In the genomic region with DNA sequence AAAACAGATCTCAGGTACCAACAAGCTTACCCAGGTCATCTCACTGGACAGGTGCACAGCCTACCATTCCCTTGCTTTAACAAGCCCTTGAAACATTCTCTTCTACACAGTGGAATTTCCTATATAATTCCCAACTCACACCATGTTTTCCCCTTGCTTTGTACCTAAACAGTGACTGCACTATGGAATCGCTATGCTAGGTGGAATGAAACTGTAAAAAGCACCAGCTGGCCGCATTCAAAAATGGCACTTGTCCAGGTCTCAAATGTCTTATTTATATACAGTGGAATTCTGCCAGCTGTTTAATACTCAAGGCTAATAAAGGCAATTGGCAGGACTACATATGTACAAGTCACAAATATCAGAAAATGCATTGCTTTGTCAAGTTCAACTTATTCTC, we compare ENCODE assay signal across 17 mouse cellular contexts.
DNase-seq lines count a peak whose midpoint lies in the region; ATAC-seq and TF ChIP-seq lines count a peak whose summit lies in the region.
"Had no signal": no experiment of that assay in that cellular context is flagged by ENCODE, and none has a peak within 500 bp of the region (broad histone marks: within the 10 kb centered on the region; RNA-seq: fewer than 3 reads in every experiment).

No protein-coding gene starts in this region.

- H3K4me3 ChIP-seq in heart, embryonic 16.5 days (ENCODE audit: low read length), result no peak overlapping the region
- no peak overlapping the region for H3K4me3 ChIP-seq in heart, embryonic 11.5 days (ENCODE audit: low read depth, low read length)
- H3K4me3 ChIP-seq in lung, embryonic 14.5 days (ENCODE audit: low read depth, low read length), result no peak overlapping the region
- H3K4me3 ChIP-seq in lung, adult 2 months (replicated peaks; ENCODE audit: extremely low read depth, low read depth, low read length), result no peak overlapping the region
- H3K4me3 ChIP-seq: embryonic facial prominence, embryonic 13.5 days; liver, embryonic 13.5 days; midbrain, embryonic 10.5 days had no signal

- 41% methylated on average over 2 of the region's 2 CpGs for WGBS in heart, embryonic 16.5 days
- WGBS in heart, embryonic 11.5 days (ENCODE audit: insufficient replicate concordance), result 76% methylated on average over 2 of the region's 2 CpGs
- 41% methylated on average over 2 of the region's 2 CpGs for WGBS in lung, embryonic 14.5 days
- WGBS in lung, adult 2 months, result 43% methylated on average over 2 of the region's 2 CpGs

- no peaks in the 10 kb centered on the region for H3K27me3 ChIP-seq in heart, embryonic 16.5 days (ENCODE audit: control insufficient read depth, insufficient read depth, low read length)
- H3K27me3 ChIP-seq in heart, embryonic 11.5 days (ENCODE audit: control insufficient read depth, insufficient read depth, low read length), result no peaks in the 10 kb centered on the region
- H3K27me3 ChIP-seq in lung, embryonic 14.5 days (ENCODE audit: insufficient read depth, low read length), result no peaks in the 10 kb centered on the region
- H3K27me3 ChIP-seq: embryonic facial prominence, embryonic 13.5 days; liver, embryonic 13.5 days had no signal

- H3K36me3 ChIP-seq in heart, embryonic 16.5 days (ENCODE audit: control insufficient read depth, insufficient read depth), result no peaks in the 10 kb centered on the region
- no peaks in the 10 kb centered on the region for H3K36me3 ChIP-seq in heart, embryonic 11.5 days (ENCODE audit: control insufficient read depth, insufficient read depth, low read length)
- H3K36me3 ChIP-seq in lung, embryonic 14.5 days (ENCODE audit: insufficient read depth), result no peaks in the 10 kb centered on the region
- H3K36me3 ChIP-seq: embryonic facial prominence, embryonic 13.5 days; liver, embryonic 13.5 days; midbrain, embryonic 10.5 days had no signal

- H3K4me1 ChIP-seq in heart, embryonic 16.5 days (ENCODE audit: control insufficient read depth, insufficient read depth, low read length), result peaks cover 2% of the 10 kb centered on the region; the same call in 1 of the 2 replicates
- H3K4me1 ChIP-seq in heart, embryonic 11.5 days (ENCODE audit: control insufficient read depth, insufficient read depth, low read length), result no peaks in the 10 kb centered on the region
- H3K4me1 ChIP-seq in lung, embryonic 14.5 days (ENCODE audit: insufficient read depth), result peaks cover 6% of the 10 kb centered on the region
- no peaks in the 10 kb centered on the region for H3K4me1 ChIP-seq in lung, adult 2 months (ENCODE audit: control insufficient read depth, insufficient read depth, low read length)
- H3K4me1 ChIP-seq: liver, embryonic 13.5 days; midbrain, embryonic 10.5 days had no signal

- DNase-seq in lung, embryonic 14.5 days, result peak; percentile 82
- no peak for DNase-seq in lung, adult 2 months
- peak; percentile 30 for DNase-seq in cerebellum, adult 11 months
- DNase-seq in cerebellum, postnatal 25 days, result peak; percentile 43 to 65
- DNase-seq in thymus, postnatal 25 days, result no peak
- DNase-seq: B cell, adult 2 months; forebrain, postnatal 0 days; kidney, postnatal 14 days; layer of hippocampus, adult 9-11 months; liver, embryonic 13.5 days; right cerebral cortex, postnatal 25 days had no signal

- ATAC-seq in heart, embryonic 16.5 days (replicated peaks; ENCODE audit: extremely low read depth, insufficient read depth, low FRiP score), result no peak
- ATAC-seq in heart, embryonic 11.5 days (replicated peaks; ENCODE audit: insufficient number of reproducible peaks, low FRiP score, low TSS enrichment), result no peak
- ATAC-seq in lung, embryonic 14.5 days (ENCODE audit: insufficient read depth), result no peak
- ATAC-seq in erythroblast, adult 5-6 weeks (replicated peaks; ENCODE audit: low FRiP score, poor library complexity, severe bottlenecking), result no peak
- ATAC-seq: forebrain, postnatal 0 days; intestine, postnatal 0 days had no signal

- no peak for TF ChIP-seq CTCF in lung, embryonic 14.5 days (IDR thresholded peaks at IDR 0.05; ENCODE audit: low read depth)
- TF ChIP-seq CTCF in lung, adult 2 months (IDR thresholded peaks at IDR 0.05; ENCODE audit: insufficient read depth, low read length), result no peak

- peak overlapping the region; percentile 27; the same call in 1 of the 2 replicates for H3K4me2 ChIP-seq in heart, embryonic 16.5 days (ENCODE audit: low read depth, low read length)
- H3K4me2 ChIP-seq in heart, embryonic 11.5 days, result no peak overlapping the region
- no peak overlapping the region for H3K4me2 ChIP-seq in lung, embryonic 14.5 days
- H3K4me2 ChIP-seq: embryonic facial prominence, embryonic 13.5 days; liver, embryonic 13.5 days had no signal

- no peak for TF ChIP-seq POLR2A in lung, adult 2 months (IDR thresholded peaks at IDR 0.05; ENCODE audit: borderline replicate concordance, extremely low read depth, low read depth, low read length)

- H3K9ac ChIP-seq in heart, embryonic 16.5 days (ENCODE audit: low read length), result no peak overlapping the region
- H3K9ac ChIP-seq in heart, embryonic 11.5 days (ENCODE audit: low read depth, low read length), result no peak overlapping the region
- no peak overlapping the region for H3K9ac ChIP-seq in lung, embryonic 14.5 days
- H3K9ac ChIP-seq: embryonic facial prominence, embryonic 13.5 days; forebrain, postnatal 0 days; liver, embryonic 13.5 days had no signal

- H3K27ac ChIP-seq in heart, embryonic 16.5 days (ENCODE audit: low read length), result peak overlapping the region; percentile 51; the same call in 1 of the 2 replicates
- no peak overlapping the region for H3K27ac ChIP-seq in heart, embryonic 11.5 days (ENCODE audit: low read depth, low read length)
- H3K27ac ChIP-seq in lung, embryonic 14.5 days (ENCODE audit: low read depth), result no peak overlapping the region
- H3K27ac ChIP-seq: embryonic facial prominence, embryonic 13.5 days; liver, embryonic 13.5 days; midbrain, embryonic 10.5 days had no signal

- H3K9me3 ChIP-seq in heart, embryonic 16.5 days (replicated peaks; ENCODE audit: control insufficient read depth, low read length), result no peaks in the 10 kb centered on the region
- no peaks in the 10 kb centered on the region for H3K9me3 ChIP-seq in heart, embryonic 11.5 days (replicated peaks; ENCODE audit: control insufficient read depth, low read length)
- H3K9me3 ChIP-seq in lung, embryonic 14.5 days (ENCODE audit: low read depth, low read length), result no peaks in the 10 kb centered on the region
- H3K9me3 ChIP-seq: embryonic facial prominence, embryonic 13.5 days; liver, embryonic 13.5 days; midbrain, embryonic 10.5 days had no signal

Comparison
In these comparisons a context has a peak if more than half of its experiments do, and no peak if none do; other contexts are left out.
1. DNase-seq: peak in lung, embryonic 14.5 days (single experiment), cerebellum, adult 11 months (single experiment) and cerebellum, postnatal 25 days (2 of 2); none in lung, adult 2 months (single experiment) and thymus, postnatal 25 days (single experiment).